In the genomic region with DNA sequence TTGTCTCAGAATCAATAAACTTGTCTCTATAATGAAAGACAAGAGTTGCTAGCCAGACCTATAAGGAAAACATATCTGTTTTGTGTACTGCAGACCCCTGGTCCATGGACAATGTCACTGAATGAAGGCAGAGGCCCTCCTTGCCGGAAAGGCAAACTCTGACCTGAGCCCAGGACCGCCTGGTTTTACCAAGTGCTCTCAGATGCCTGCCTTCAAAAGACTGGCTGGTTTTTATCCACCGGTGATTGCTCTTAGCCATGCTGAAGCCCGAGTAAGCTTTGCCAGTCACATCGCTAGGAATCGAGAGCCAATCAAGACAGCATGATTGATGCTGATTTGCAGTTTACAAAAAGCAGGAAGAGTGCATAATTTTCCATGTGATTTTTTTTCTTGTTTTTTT, we compare ENCODE assay signal across 28 mouse cellular contexts.
DNase-seq lines count a peak whose midpoint lies in the region; ATAC-seq lines count a peak whose summit lies in the region.
"Had no signal": no experiment of that assay in that cellular context is flagged by ENCODE, and none has a peak within 500 bp of the region (broad histone marks: within the 10 kb centered on the region; RNA-seq: fewer than 3 reads in every experiment).

No protein-coding gene starts in this region.

- H3K4me2 ChIP-seq in embryonic facial prominence, embryonic 14.5 days (ENCODE audit: low read depth, low read length): no peak overlapping the region
- H3K4me2 ChIP-seq in limb, embryonic 11.5 days (ENCODE audit: low read depth, severe bottlenecking): no peak overlapping the region
- H3K4me2 ChIP-seq: forebrain, embryonic 15.5 days; heart, embryonic 13.5 days; hindbrain, embryonic 14.5 days; intestine, embryonic 15.5 days; liver, embryonic 15.5 days; lung, embryonic 14.5 days; midbrain, embryonic 12.5 days; neural tube, embryonic 13.5 days had no signal

- no peaks in the 10 kb centered on the region for H3K36me3 ChIP-seq in embryonic facial prominence, embryonic 14.5 days (ENCODE audit: control insufficient read depth, insufficient read depth, low read length)
- H3K36me3 ChIP-seq in limb, embryonic 11.5 days (ENCODE audit: control insufficient read depth, insufficient read depth, low read length): no peaks in the 10 kb centered on the region
- H3K36me3 ChIP-seq: forebrain, embryonic 10.5 days; forebrain, embryonic 15.5 days; heart, embryonic 13.5 days; intestine, embryonic 15.5 days; liver, embryonic 15.5 days; midbrain, embryonic 12.5 days; neural tube, embryonic 13.5 days had no signal

- peak; percentile 36 for DNase-seq in embryo, embryonic 10 days (ENCODE audit: low spot score)
- DNase-seq in embryo, embryonic 9.5 days (ENCODE audit: extremely low spot score): no peak
- peak; percentile 50 for DNase-seq in embryo, embryonic 11 days
- peak; percentile 51 for DNase-seq in embryonic facial prominence, embryonic 14.5 days (ENCODE audit: low spot score)
- DNase-seq in limb, embryonic 11.5 days (ENCODE audit: low spot score): peak; percentile 44
- no peak for DNase-seq in cerebellum, adult 9-10 months
- DNase-seq in liver: no peak
- DNase-seq: adrenal gland, postnatal 10 days; cerebellum, adult 11-12 months; cerebellum, postnatal 10 days; heart, postnatal 10 days; kidney, adult 8-10 months; kidney, postnatal 10 days; layer of hippocampus, adult 9-11 months; right cerebral cortex, postnatal 14 days; thymus, postnatal 14 days had no signal

- peaks cover 16% of the 10 kb centered on the region for H3K4me1 ChIP-seq in embryonic facial prominence, embryonic 14.5 days (ENCODE audit: control insufficient read depth, insufficient read depth, low read length)
- H3K4me1 ChIP-seq in limb, embryonic 11.5 days (ENCODE audit: control insufficient read depth, insufficient read depth, low read length): no peaks in the 10 kb centered on the region
- H3K4me1 ChIP-seq: intestine, embryonic 15.5 days; liver, embryonic 15.5 days; midbrain, embryonic 12.5 days; neural tube, embryonic 13.5 days had no signal

- H3K27me3 ChIP-seq in embryonic facial prominence, embryonic 14.5 days (replicated peaks; ENCODE audit: control insufficient read depth, insufficient read depth, low read length): no peaks in the 10 kb centered on the region
- no peaks in the 10 kb centered on the region for H3K27me3 ChIP-seq in limb, embryonic 11.5 days (ENCODE audit: control insufficient read depth, insufficient read depth, low read length)
- H3K27me3 ChIP-seq: CH12.LX; forebrain, embryonic 15.5 days; heart, embryonic 13.5 days; intestine, embryonic 15.5 days; midbrain, embryonic 12.5 days; neural tube, embryonic 13.5 days had no signal

- no peak for ATAC-seq in embryonic facial prominence, embryonic 14.5 days (ENCODE audit: low read depth)
- ATAC-seq in limb, embryonic 11.5 days (ENCODE audit: insufficient number of reproducible peaks, low FRiP score, low TSS enrichment, low read depth): no peak
- ATAC-seq in cerebellum, adult (ENCODE audit: insufficient number of reproducible peaks, low FRiP score, low TSS enrichment): no peak
- ATAC-seq: activated CD4-positive, CD25-positive, alpha-beta regulatory T cell, adult 4 months; forebrain, embryonic 15.5 days; intestine, embryonic 15.5 days had no signal

- H3K27ac ChIP-seq in embryonic facial prominence, embryonic 14.5 days (replicated peaks; ENCODE audit: low read depth, low read length): peak overlapping the region; percentile 53; the same call in 1 of the 2 replicates
- H3K27ac ChIP-seq in limb, embryonic 11.5 days (replicated peaks; ENCODE audit: low read depth, low read length): 0 out of 2 replicates have a peak overlapping the region, but pooled peaks have one; percentile 12
- H3K27ac ChIP-seq: forebrain, embryonic 10.5 days; forebrain, embryonic 15.5 days; heart, embryonic 13.5 days; hindbrain, embryonic 14.5 days; intestine, embryonic 15.5 days; liver, embryonic 15.5 days; midbrain, embryonic 12.5 days; neural tube, embryonic 13.5 days had no signal

- H3K9me3 ChIP-seq in embryonic facial prominence, embryonic 14.5 days (ENCODE audit: control insufficient read depth, low read length): no peaks in the 10 kb centered on the region
- no peaks in the 10 kb centered on the region for H3K9me3 ChIP-seq in limb, embryonic 11.5 days (ENCODE audit: control insufficient read depth, low read length)
- H3K9me3 ChIP-seq: forebrain, embryonic 10.5 days; forebrain, embryonic 15.5 days; heart, embryonic 13.5 days; intestine, embryonic 15.5 days; liver, embryonic 15.5 days; midbrain, embryonic 12.5 days; neural tube, embryonic 13.5 days had no signal

- H3K4me3 ChIP-seq in embryonic facial prominence, embryonic 14.5 days (ENCODE audit: low read depth, low read length): no peak overlapping the region
- H3K4me3 ChIP-seq in limb, embryonic 11.5 days (ENCODE audit: low read depth, low read length): no peak overlapping the region
- H3K4me3 ChIP-seq: forebrain, embryonic 10.5 days; forebrain, embryonic 15.5 days; heart, embryonic 13.5 days; intestine, embryonic 15.5 days; liver, embryonic 15.5 days; midbrain, embryonic 12.5 days; neural tube, embryonic 13.5 days had no signal

- H3K9ac ChIP-seq in embryonic facial prominence, embryonic 14.5 days (ENCODE audit: low read depth, low read length): no peak overlapping the region
- H3K9ac ChIP-seq in limb, embryonic 11.5 days (ENCODE audit: low read length): no peak overlapping the region
- H3K9ac ChIP-seq: forebrain, embryonic 15.5 days; heart, embryonic 13.5 days; hindbrain, embryonic 14.5 days; intestine, embryonic 15.5 days; liver, embryonic 15.5 days; lung, embryonic 14.5 days; midbrain, embryonic 12.5 days; neural tube, embryonic 13.5 days had no signal

- 36% methylated on average over 6 of the region's 6 CpGs for WGBS in embryonic facial prominence, embryonic 14.5 days
- 14% methylated on average over 6 of the region's 6 CpGs for WGBS in limb, embryonic 11.5 days

Comparison
In these comparisons a context has a peak if more than half of its experiments do, and no peak if none do; other contexts are left out.
1. DNase-seq: peak in embryo, embryonic 10 days (single experiment), embryo, embryonic 11 days (single experiment), embryonic facial prominence, embryonic 14.5 days (single experiment) and limb, embryonic 11.5 days (single experiment); none in embryo, embryonic 9.5 days (single experiment), cerebellum, adult 9-10 months (single experiment) and liver (single experiment).